Mouse (Mus musculus) cortical plate, adult 2 months (tissue): ENCODE results near the gene Gm36210.

Experiments used
- CTCF ChIP-seq: fragments of 200-500 bp; IDR thresholded peaks from 2 replicates; pipeline ENCODE4 v1.5.1; 2011; ENCODE audit warnings: mild to moderate bottlenecking, control low read depth, low read length; ENCODE audit not compliant: insufficient read depth; ENCODE audit errors: extremely low read depth
- POLR2A ChIP-seq: fragments of 200-500 bp; IDR thresholded peaks from 2 replicates; pipeline ENCODE4 v1.6.1; 2011; ENCODE audit warnings: mild to moderate bottlenecking, low read length, control low read depth; ENCODE audit not compliant: insufficient read depth; ENCODE audit errors: extremely low read depth

DNA sequence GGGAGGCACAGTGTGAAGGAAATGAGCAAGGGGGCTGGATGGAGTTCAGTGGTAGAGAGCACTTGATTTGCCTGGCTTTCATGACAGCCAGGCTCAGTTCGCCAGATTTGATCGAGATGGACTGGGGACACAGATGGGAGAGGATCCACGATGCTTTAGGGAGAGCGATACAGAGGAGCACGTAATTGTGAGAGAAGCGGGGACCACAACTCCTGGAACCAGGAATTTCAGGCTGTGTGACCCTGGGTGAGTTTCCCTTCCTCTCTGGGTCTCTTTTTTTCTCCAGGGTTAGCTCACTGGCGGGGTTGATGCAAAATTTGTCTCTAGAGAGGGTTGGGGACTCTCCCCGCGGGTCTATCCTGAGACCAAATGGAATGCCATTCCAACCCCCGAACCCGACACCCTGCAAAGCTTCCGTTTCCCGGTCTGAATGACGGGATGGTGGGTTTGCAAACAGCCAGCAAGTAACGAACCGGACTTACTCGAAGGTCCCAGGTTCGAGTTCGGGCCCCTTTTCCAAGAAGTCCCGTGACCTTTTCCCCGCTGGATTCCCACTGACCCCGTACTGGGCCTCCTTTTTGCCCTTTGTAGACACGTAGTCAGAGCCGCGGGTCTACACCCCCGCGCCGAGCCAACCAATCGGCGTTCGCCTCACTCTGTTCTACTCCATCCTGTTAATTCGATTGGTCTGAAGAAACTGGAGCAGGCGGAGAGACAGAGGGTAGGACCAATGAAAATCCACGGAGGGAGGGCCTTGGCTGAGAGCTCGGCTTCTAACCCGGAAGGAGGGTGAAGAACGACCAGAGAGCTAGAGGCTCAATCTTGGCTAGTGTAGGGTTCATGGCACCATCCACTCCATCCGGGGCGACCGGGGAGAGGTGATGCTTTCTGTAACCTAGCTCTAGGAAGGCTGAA, 40.5 kb downstream of the Gm36210 start:
- TF ChIP-seq CTCF, result no peak
- TF ChIP-seq POLR2A, result peak; percentile 93
